Mouse (Mus musculus) intestine, embryonic 16.5 days (tissue): Measurements from ENCODE around the gene Tgfb1i1. TPM values are rescaled to one million over a fixed set of nuclear protein-coding genes. Genes with fewer than 3 reads are reported as not detected.

ENCODE experiments used
- ATAC-seq: fragments of 200-750 bp; cut with Nextera tagmentation; 2 replicates; pipeline ENCODE4 v1.8.0; 2017; ENCODE audit warnings: moderate TSS enrichment, moderate library complexity
- H3K27ac ChIP-seq: fragments of 300-500 bp; sonication (generic); 2 replicates; pipeline ENCODE4 v1.5.1; 2014; ENCODE audit warnings: mild to moderate bottlenecking, low read length
- H3K27me3 ChIP-seq: fragments of 300-500 bp; sonication (generic); replicated peaks from 2 replicates; pipeline ENCODE4 v1.6.1; 2014; ENCODE audit warnings: low read length, control low read depth, mixed read lengths; ENCODE audit not compliant: control insufficient read depth, insufficient read depth
- H3K36me3 ChIP-seq: fragments of 300-500 bp; sonication (generic); 2 replicates; pipeline ENCODE4 v1.6.1; 2014; ENCODE audit warnings: low read length, control low read depth; ENCODE audit not compliant: control insufficient read depth, insufficient read depth
- H3K4me1 ChIP-seq: fragments of 300-500 bp; sonication (generic); 2 replicates; pipeline ENCODE4 v1.6.1; 2014; ENCODE audit warnings: low read length, control low read depth, mixed read lengths; ENCODE audit not compliant: control insufficient read depth, insufficient read depth
- H3K4me2 ChIP-seq: fragments of 300-500 bp; sonication (generic); 2 replicates; pipeline ENCODE4 v1.6.1; 2014; ENCODE audit warnings: low read depth, low read length, control low read depth
- H3K4me3 ChIP-seq: fragments of 300-500 bp; sonication (generic); 2 replicates; pipeline ENCODE4 v1.5.1; 2014; ENCODE audit warnings: mild to moderate bottlenecking, low read length
- H3K9ac ChIP-seq: fragments of 300-500 bp; sonication (generic); 2 replicates; pipeline ENCODE4 v1.6.1; 2014; ENCODE audit warnings: low read depth, low read length
- H3K9me3 ChIP-seq: fragments of 300-500 bp; sonication (generic); 2 replicates; pipeline ENCODE4 v1.6.1; 2016; ENCODE audit warnings: low read length, control low read depth; ENCODE audit not compliant: control insufficient read depth
- WGBS: fragments of 180-500 bp; shearing (Covaris S2); extraction: QIAGEN DNeasy Blood & Tissue Kit; methylation state at CpG from one replicate; pipeline ENCODE4 v1.1.7; 2014; 5-methylcytosine and 5-hydroxymethylcytosine counted together
- polyA plus RNA-seq: library from polyadenylated mRNA; unstranded; fragments of >200 nt; fragmentation: Nextera tagmentation; extraction: Ambion mirVana; gene quantifications from 2 replicates; pipeline ENCODE4 v1.2.1, GENCODE M21; 2015

Tgfb1i1 gene
- polyA plus RNA-seq, 1 experiment from 2014 or later, result 175 TPM

DNA sequence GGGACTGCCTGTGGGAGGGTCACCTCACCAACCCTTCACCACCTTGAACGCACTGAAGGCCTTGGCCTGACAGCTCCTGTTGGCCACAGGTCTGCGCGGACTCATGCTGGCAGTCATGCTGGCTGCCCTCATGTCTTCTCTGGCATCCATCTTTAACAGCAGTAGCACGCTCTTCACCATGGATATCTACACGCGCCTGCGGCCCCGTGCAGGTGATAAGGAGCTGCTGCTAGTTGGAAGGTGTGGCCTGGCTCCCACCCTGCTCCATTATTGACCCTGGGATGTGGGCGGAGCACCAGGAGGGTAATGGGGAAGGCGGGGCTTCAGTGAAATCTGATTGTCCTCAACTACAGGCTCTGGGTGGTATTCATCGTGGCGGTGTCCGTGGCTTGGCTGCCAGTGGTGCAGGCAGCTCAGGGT is 23.8 kb downstream of the Tgfb1i1 start:
- Histone ChIP-seq H3K4me2 (no peak overlapping the region), H3K4me1 (peaks cover 5% of the 10 kb centered on the region; the same call in 1 of the 2 replicates), H3K9ac (no peak overlapping the region), H3K27ac (no peak overlapping the region), H3K36me3 (peaks cover 24% of the 10 kb centered on the region; the same call in 1 of the 2 replicates), H3K4me3 (no peak overlapping the region), H3K9me3 (no peaks in the 10 kb centered on the region), H3K27me3 (no peaks in the 10 kb centered on the region)
- 47% methylated on average over 13 of the region's 13 CpGs for WGBS
- ATAC-seq, result peak; percentile 95

DNA sequence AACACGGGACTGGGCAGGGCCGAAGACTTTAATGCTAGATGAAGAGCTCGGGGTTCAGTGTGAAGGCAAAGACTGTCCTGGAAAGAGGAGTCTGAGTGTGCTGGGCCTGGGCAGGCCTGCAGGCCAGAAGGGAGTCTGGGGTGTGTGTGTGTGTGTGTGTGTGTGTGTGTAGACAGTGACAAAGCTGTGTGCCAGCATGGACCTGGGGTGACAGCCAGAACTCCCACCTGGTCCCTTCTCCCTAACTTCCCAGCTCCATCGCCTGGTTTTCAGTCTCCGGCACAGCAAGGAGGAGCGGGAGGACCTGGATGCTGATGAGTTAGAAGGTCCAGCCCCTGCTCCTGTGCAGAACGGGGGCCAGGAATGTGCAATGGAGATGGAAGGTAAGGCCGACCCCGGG is 24.9 kb downstream of the Tgfb1i1 start:
- H3K4me1 ChIP-seq, result peaks cover 5% of the 10 kb centered on the region; the same call in 1 of the 2 replicates
- no peak overlapping the region for H3K9ac ChIP-seq
- no peak overlapping the region for H3K4me3 ChIP-seq
- WGBS, result 91% methylated on average over 9 of the region's 9 CpGs
- H3K36me3 ChIP-seq, result peaks cover 29% of the 10 kb centered on the region
- no peak overlapping the region for H3K4me2 ChIP-seq
- no peak for ATAC-seq
- no peaks in the 10 kb centered on the region for H3K9me3 ChIP-seq
- no peak overlapping the region for H3K27ac ChIP-seq
- H3K27me3 ChIP-seq, result no peaks in the 10 kb centered on the region

DNA sequence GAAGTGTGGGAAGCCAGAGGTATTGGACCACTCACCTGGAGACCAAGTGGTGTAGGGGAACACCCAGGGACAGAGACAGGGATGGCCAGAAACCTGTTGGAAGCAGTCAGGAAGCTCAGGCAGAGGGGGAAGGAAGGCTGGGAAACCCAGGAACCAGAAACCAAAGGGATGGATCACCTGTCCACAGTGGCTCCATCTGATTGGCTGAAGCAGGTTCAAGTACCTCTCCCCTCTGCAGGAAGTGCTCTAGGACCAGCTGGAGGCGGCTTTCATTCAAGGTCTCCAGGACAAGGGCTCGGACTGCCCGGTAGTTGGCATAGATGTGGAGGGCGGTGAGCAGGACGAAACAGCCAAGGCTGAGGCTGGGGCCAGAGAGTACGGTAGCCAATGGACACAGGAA is 29.4 kb downstream of the Tgfb1i1 start:
- 0 out of 2 replicates have a peak, but pooled peaks cover 2% of the 10 kb centered on the region for H3K4me1 ChIP-seq
- WGBS, result 91% methylated on average over 6 of the region's 6 CpGs
- H3K4me2 ChIP-seq, result no peak overlapping the region
- H3K9ac ChIP-seq, result no peak overlapping the region
- H3K27ac ChIP-seq, result no peak overlapping the region
- peaks cover 29% of the 10 kb centered on the region for H3K36me3 ChIP-seq
- H3K9me3 ChIP-seq, result no peaks in the 10 kb centered on the region
- H3K4me3 ChIP-seq, result no peak overlapping the region
- H3K27me3 ChIP-seq, result no peaks in the 10 kb centered on the region
- no peak for ATAC-seq

DNA sequence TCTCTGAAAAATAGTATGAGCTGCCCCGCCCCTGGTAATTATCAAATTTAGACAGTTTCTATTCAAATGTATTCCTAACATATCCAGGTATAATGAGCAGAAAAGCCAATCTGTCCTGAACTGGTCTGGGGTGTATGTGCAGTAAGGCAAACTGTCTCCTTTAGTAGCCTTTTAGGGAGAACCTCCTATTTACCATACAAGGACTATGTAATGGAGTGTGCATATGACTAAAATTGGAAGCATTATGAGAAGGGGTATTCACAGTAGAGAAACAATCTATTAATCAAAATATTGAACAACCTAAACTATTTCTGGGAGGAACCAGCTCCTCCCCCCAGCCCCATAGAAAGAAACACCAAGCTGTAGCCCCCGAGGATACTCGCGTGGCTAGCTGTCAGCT is 33.1 kb downstream of the Tgfb1i1 start:
- 81% methylated on average over 4 of the region's 4 CpGs for WGBS
- Histone ChIP-seq H3K27ac (no peak overlapping the region), H3K36me3 (peaks cover 12% of the 10 kb centered on the region), H3K9me3 (no peaks in the 10 kb centered on the region), H3K4me2 (no peak overlapping the region), H3K27me3 (no peaks in the 10 kb centered on the region), H3K4me3 (no peak overlapping the region), H3K9ac (no peak overlapping the region), H3K4me1 (peaks cover 13% of the 10 kb centered on the region; the same call in 1 of the 2 replicates)
- ATAC-seq, result peak; percentile 55

DNA sequence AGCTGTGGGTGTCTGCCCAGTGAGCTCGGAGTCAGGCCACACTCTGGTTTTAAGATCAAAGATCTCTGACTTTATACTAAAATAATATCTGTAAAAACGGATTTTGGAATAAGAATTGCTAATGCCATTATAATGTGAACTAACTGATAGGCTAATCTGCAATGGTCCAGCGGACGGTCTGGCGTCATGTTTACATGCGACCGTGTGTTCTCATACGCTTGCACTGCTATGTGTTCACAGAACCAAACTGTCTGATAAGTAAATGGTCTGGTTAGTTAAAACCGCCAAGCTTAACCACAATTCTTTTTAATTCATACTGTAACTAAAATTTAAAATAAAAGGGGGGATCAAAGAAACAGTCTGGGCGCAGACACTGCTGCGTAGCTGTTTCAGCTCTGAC is 35.2 kb downstream of the Tgfb1i1 start:
- Histone ChIP-seq H3K9ac (no peak overlapping the region), H3K9me3 (no peaks in the 10 kb centered on the region), H3K36me3 (peaks cover 3% of the 10 kb centered on the region; the same call in 1 of the 2 replicates), H3K4me2 (no peak overlapping the region), H3K4me1 (peaks cover 13% of the 10 kb centered on the region; the same call in 1 of the 2 replicates), H3K27me3 (no peaks in the 10 kb centered on the region), H3K27ac (no peak overlapping the region), H3K4me3 (no peak overlapping the region)
- no peak for ATAC-seq
- WGBS, result 88% methylated on average over 11 of the region's 11 CpGs

DNA sequence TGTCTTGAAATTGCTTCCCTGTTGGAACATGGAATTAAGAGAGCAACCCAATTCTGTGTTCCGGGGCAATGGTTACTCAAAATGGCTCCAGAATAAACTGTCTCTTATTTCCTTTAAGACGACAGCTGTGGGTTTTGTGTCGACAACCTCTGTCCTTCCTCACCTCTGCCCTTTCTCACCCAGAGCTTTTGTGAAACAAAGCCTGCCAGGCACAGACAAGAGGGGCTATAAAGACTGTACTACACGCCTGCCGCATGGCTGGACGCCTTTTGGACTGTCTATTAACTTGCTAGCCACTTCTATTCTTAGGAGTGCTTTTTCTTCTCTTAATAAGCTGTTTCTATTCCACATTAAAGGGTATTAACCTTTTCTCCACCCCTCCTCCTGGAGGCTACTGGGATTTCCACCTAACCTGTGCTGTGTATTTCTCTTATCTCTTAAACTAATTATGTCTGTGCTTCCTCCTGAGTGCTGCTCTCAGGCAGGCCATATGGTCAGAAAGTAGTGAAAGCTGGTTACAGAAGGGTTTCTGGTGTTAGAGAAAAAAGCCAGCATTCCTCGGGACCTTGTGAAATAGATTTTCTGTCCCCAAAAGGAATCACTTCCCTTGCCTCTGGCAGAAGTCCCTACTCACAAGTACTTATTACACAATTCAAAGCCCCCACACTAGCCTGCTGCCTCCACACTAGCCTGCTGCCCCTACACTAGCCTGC is 36.1 kb downstream of the Tgfb1i1 start:
- peaks cover 13% of the 10 kb centered on the region; the same call in 1 of the 2 replicates for H3K4me1 ChIP-seq
- H3K4me2 ChIP-seq, result no peak overlapping the region
- no peaks in the 10 kb centered on the region for H3K9me3 ChIP-seq
- 0 out of 2 replicates have a peak, but pooled peaks have one; percentile 57 for ATAC-seq
- H3K9ac ChIP-seq, result 0 out of 2 replicates have a peak overlapping the region, but pooled peaks have one; percentile 7
- H3K27ac ChIP-seq, result peak overlapping the region; percentile 70
- WGBS, result 31% methylated on average over 7 of the region's 7 CpGs
- H3K36me3 ChIP-seq, result peaks cover 5% of the 10 kb centered on the region; the same call in 1 of the 2 replicates
- H3K27me3 ChIP-seq, result no peaks in the 10 kb centered on the region
- no peak overlapping the region for H3K4me3 ChIP-seq

DNA sequence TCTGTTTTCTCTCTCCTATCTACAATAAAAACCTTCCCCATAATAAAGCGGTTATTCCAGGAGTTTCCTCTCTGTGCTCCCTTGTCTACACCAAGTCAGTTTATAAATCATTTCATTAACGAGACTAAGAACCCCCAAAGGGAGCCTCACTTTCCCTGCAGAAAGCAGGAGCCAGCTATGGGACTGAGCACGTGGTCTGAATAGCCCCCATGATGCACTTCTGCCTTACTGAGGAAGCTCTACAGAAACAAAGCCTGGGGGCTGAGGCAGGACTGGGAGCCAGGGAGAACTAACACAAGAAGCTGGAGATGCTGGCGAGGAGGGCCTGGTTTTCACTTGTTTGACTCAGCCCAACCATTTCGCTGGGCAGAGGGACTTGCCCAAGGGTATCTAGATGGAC is 37.4 kb downstream of the Tgfb1i1 start:
- Histone ChIP-seq H3K9ac (no peak overlapping the region), H3K9me3 (no peaks in the 10 kb centered on the region), H3K4me2 (no peak overlapping the region), H3K27me3 (no peaks in the 10 kb centered on the region), H3K4me1 (peaks cover 20% of the 10 kb centered on the region), H3K36me3 (peaks cover 5% of the 10 kb centered on the region; the same call in 1 of the 2 replicates), H3K4me3 (no peak overlapping the region), H3K27ac (peak overlapping the region; percentile 9; the same call in 1 of the 2 replicates)
- ATAC-seq, result no peak
- WGBS, result 49% methylated on average over 5 of the region's 5 CpGs

DNA sequence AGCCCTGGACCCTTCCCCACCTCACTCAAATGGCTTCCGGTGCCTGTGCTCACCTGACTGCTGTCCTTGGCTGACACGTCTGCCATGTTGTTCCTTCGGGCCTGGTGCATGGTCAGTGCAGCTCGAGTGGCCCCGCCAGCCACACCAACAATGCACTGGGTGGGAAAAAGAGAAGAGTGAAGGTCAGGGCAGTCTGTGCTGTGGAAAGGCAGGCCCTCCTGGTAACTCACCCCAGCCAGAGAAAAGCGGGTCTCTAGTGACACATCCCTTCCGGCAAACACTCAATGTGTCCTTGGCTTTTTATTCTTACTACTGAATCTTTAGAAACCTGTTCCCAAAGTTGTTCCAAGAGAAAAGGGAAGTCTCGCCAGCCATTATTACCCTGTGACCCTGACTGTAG is 38.4 kb downstream of the Tgfb1i1 start:
- H3K9me3 ChIP-seq, result no peaks in the 10 kb centered on the region
- H3K4me3 ChIP-seq, result no peak overlapping the region
- H3K4me2 ChIP-seq, result no peak overlapping the region
- no peaks in the 10 kb centered on the region for H3K27me3 ChIP-seq
- WGBS, result 86% methylated on average over 8 of the region's 8 CpGs
- H3K36me3 ChIP-seq, result peaks cover 5% of the 10 kb centered on the region; the same call in 1 of the 2 replicates
- no peak for ATAC-seq
- H3K27ac ChIP-seq, result no peak overlapping the region
- no peak overlapping the region for H3K9ac ChIP-seq
- peaks cover 27% of the 10 kb centered on the region for H3K4me1 ChIP-seq

DNA sequence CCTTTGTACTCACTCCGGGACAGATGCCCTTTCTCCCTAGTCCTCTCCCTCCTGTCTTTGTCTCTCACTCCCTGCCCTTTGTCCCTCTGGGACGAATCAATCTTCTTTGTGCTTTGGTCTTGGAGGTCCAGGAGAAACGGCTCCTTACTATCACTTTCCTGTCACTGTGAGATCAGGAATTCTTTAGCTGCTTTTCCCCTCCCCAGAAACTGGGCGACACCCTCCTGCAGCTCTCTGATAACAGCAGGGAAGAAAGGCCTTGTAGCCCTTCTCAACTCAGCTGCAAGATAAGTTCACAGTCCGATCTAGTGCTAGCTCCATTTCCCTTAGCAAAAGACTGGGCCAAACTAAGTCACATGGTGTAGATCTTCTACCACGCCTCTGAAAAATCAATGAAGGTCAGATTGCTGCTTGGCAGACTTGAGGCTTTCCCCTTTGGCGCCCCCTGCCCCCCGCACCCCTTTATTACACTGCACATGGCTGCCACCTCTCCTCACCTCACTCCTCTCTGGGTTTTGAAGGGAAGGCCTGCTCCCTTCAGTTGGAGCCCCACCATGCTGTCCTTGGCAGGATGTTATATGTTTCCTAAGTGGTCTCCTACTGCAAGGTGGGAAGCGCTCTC is 42.4 kb downstream of the Tgfb1i1 start:
- Histone ChIP-seq H3K4me1 (peaks cover 21% of the 10 kb centered on the region), H3K9ac (peak overlapping the region; percentile 52; the same call in 1 of the 2 replicates), H3K36me3 (peaks cover 2% of the 10 kb centered on the region; the same call in 1 of the 2 replicates), H3K4me3 (no peak overlapping the region), H3K9me3 (no peaks in the 10 kb centered on the region), H3K27ac (peak overlapping the region; percentile 87), H3K4me2 (peak overlapping the region; percentile 32), H3K27me3 (no peaks in the 10 kb centered on the region)
- 22% methylated on average over 9 of the region's 9 CpGs for WGBS
- peak; percentile 93 for ATAC-seq
